Comparison of ENCODE assay signal across 13 mouse cellular contexts in the genomic region with DNA sequence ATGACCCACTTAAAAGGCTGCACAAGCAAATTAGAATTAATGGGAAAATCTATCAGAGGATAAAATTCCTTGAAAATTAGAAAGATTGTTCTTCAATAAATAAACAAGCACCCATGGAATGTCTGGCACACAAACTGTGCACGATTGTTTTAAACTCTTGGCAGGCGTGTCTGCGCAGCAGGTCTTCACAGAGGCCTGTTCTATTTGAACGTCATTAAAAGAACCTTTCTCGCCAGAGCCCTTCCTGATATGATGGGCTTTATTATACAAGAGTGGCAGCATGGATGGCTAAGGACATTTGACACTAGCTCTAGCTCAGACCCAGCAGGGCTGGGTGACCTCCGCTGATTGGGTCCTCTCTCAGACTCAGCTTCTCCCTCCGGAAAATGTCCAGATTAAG.
DNase-seq lines count a peak whose midpoint lies in the region; ATAC-seq and TF ChIP-seq lines count a peak whose summit lies in the region.
"Had no signal": no experiment of that assay in that cellular context is flagged by ENCODE, and none has a peak within 500 bp of the region (broad histone marks: within the 10 kb centered on the region; RNA-seq: fewer than 3 reads in every experiment).

No protein-coding gene starts in this region.

- no peak overlapping the region for H3K9ac ChIP-seq in heart, embryonic 11.5 days (ENCODE audit: low read depth, low read length)
- H3K9ac ChIP-seq in lung, embryonic 14.5 days: no peak overlapping the region
- H3K9ac ChIP-seq in lung, postnatal 0 days (replicated peaks; ENCODE audit: low read depth): no peak overlapping the region
- no peak overlapping the region for H3K9ac ChIP-seq in heart, postnatal 0 days (replicated peaks; ENCODE audit: low read depth, low read length)

- no peaks in the 10 kb centered on the region for H3K9me3 ChIP-seq in heart, embryonic 11.5 days (replicated peaks; ENCODE audit: control insufficient read depth, low read length)
- no peaks in the 10 kb centered on the region for H3K9me3 ChIP-seq in lung, embryonic 14.5 days (ENCODE audit: low read depth, low read length)
- H3K9me3 ChIP-seq in lung, postnatal 0 days (ENCODE audit: low read length): no peaks in the 10 kb centered on the region
- H3K9me3 ChIP-seq in heart, postnatal 0 days (replicated peaks; ENCODE audit: control insufficient read depth, low read length): no peaks in the 10 kb centered on the region

- H3K27me3 ChIP-seq in heart, embryonic 11.5 days (ENCODE audit: control insufficient read depth, insufficient read depth, low read length): no peaks in the 10 kb centered on the region
- no peaks in the 10 kb centered on the region for H3K27me3 ChIP-seq in lung, embryonic 14.5 days (ENCODE audit: insufficient read depth, low read length)
- H3K27me3 ChIP-seq in lung, postnatal 0 days (replicated peaks; ENCODE audit: insufficient read depth, low read length): no peaks in the 10 kb centered on the region
- no peaks in the 10 kb centered on the region for H3K27me3 ChIP-seq in heart, postnatal 0 days (ENCODE audit: control insufficient read depth, insufficient read depth, low read length)

- H3K36me3 ChIP-seq in heart, embryonic 11.5 days (ENCODE audit: control insufficient read depth, insufficient read depth, low read length): no peaks in the 10 kb centered on the region
- no peaks in the 10 kb centered on the region for H3K36me3 ChIP-seq in lung, embryonic 14.5 days (ENCODE audit: insufficient read depth)
- no peaks in the 10 kb centered on the region for H3K36me3 ChIP-seq in lung, postnatal 0 days (ENCODE audit: insufficient read depth, low read length)
- no peaks in the 10 kb centered on the region for H3K36me3 ChIP-seq in heart, postnatal 0 days (replicated peaks; ENCODE audit: control insufficient read depth, insufficient read depth, low read length)

- no peak for TF ChIP-seq CTCF in lung, embryonic 14.5 days (IDR thresholded peaks at IDR 0.05; ENCODE audit: low read depth)
- no peak for TF ChIP-seq CTCF in lung, postnatal 0 days (IDR thresholded peaks at IDR 0.05)
- no peak for TF ChIP-seq CTCF in heart, postnatal 0 days (IDR thresholded peaks at IDR 0.05; ENCODE audit: low read depth)
- TF ChIP-seq CTCF in left cerebral cortex, adult 2 months (IDR thresholded peaks at IDR 0.05): no peak

- peak; percentile 49 for DNase-seq in heart, adult 8-10 months (ENCODE audit: low spot score)
- DNase-seq in lung, embryonic 14.5 days: peak; percentile 32
- no peak for DNase-seq in lung, postnatal 0 days (ENCODE audit: low spot score)
- DNase-seq in heart, postnatal 0 days (ENCODE audit: low spot score): peak; percentile 30
- DNase-seq in layer of hippocampus, postnatal 10 days (ENCODE audit: low spot score in 2 of 2): peak; percentile 24 to 42
- no peak for DNase-seq in left cerebral cortex, adult 2 months (ENCODE audit: extremely low spot score in 1 of 2, low spot score in 2 of 2)
- DNase-seq in cerebellum, postnatal 36 days: no peak
- DNase-seq: embryo, embryonic 11 days; gastrocnemius, postnatal 14 days; liver had no signal

- intact Hi-C loops in left cerebral cortex, adult 2 months (cut with DNase I): no loop called here

- no peak for TF ChIP-seq EP300 in lung, postnatal 0 days (IDR thresholded peaks at IDR 0.05)
- no peak for TF ChIP-seq EP300 in heart, postnatal 0 days (IDR thresholded peaks at IDR 0.05; ENCODE audit: low read depth)

- no peak overlapping the region for H3K27ac ChIP-seq in heart, embryonic 11.5 days (ENCODE audit: low read depth, low read length)
- H3K27ac ChIP-seq in lung, embryonic 14.5 days (ENCODE audit: low read depth): no peak overlapping the region
- no peak overlapping the region for H3K27ac ChIP-seq in lung, postnatal 0 days (ENCODE audit: low read length)
- no peak overlapping the region for H3K27ac ChIP-seq in heart, postnatal 0 days (ENCODE audit: low read depth)
- no peak overlapping the region for H3K27ac ChIP-seq in left cerebral cortex, adult 2 months
- H3K27ac ChIP-seq: macrophage had no signal

- H3K4me1 ChIP-seq in heart, embryonic 11.5 days (ENCODE audit: control insufficient read depth, insufficient read depth, low read length): 0 out of 2 replicates have a peak, but pooled peaks cover 3% of the 10 kb centered on the region
- peaks cover 11% of the 10 kb centered on the region for H3K4me1 ChIP-seq in lung, embryonic 14.5 days (ENCODE audit: insufficient read depth)
- peaks cover 12% of the 10 kb centered on the region; the same call in 1 of the 2 replicates for H3K4me1 ChIP-seq in lung, postnatal 0 days (ENCODE audit: insufficient read depth, low read depth, low read length)
- peaks cover 12% of the 10 kb centered on the region; the same call in 1 of the 2 replicates for H3K4me1 ChIP-seq in heart, postnatal 0 days (ENCODE audit: control insufficient read depth, insufficient read depth)

- WGBS in heart, embryonic 11.5 days (ENCODE audit: insufficient replicate concordance): 82% methylated on average over 7 of the region's 7 CpGs
- 56% methylated on average over 7 of the region's 7 CpGs for WGBS in lung, embryonic 14.5 days
- WGBS in lung, postnatal 0 days: 62% methylated on average over 7 of the region's 7 CpGs
- WGBS in heart, postnatal 0 days: 64% methylated on average over 7 of the region's 7 CpGs

- no peak overlapping the region for H3K4me2 ChIP-seq in heart, embryonic 11.5 days
- H3K4me2 ChIP-seq in lung, embryonic 14.5 days: no peak overlapping the region
- no peak overlapping the region for H3K4me2 ChIP-seq in lung, postnatal 0 days (replicated peaks; ENCODE audit: low read depth, low read length)
- H3K4me2 ChIP-seq in heart, postnatal 0 days (ENCODE audit: low read depth, low read length): no peak overlapping the region

- ATAC-seq in heart, embryonic 11.5 days (replicated peaks; ENCODE audit: insufficient number of reproducible peaks, low FRiP score, low TSS enrichment): no peak
- ATAC-seq in lung, embryonic 14.5 days (ENCODE audit: insufficient read depth): no peak
- ATAC-seq in lung, postnatal 0 days: no peak
- ATAC-seq in heart, postnatal 0 days (ENCODE audit: insufficient read depth, low read depth): no peak; the same call in 1 of the 2 replicates
- ATAC-seq: CD4-positive, CD25-positive, alpha-beta regulatory T cell, adult 4 months had no signal

- no peak overlapping the region for H3K4me3 ChIP-seq in heart, embryonic 11.5 days (ENCODE audit: low read depth, low read length)
- no peak overlapping the region for H3K4me3 ChIP-seq in lung, embryonic 14.5 days (ENCODE audit: low read depth, low read length)
- H3K4me3 ChIP-seq in lung, postnatal 0 days (ENCODE audit: low read depth, low read length): no peak overlapping the region
- no peak overlapping the region for H3K4me3 ChIP-seq in heart, postnatal 0 days (ENCODE audit: low read depth, low read length)
- H3K4me3 ChIP-seq in left cerebral cortex, adult 2 months: no peak overlapping the region

Comparison
In these comparisons a context has a peak if more than half of its experiments do, and no peak if none do; other contexts are left out.
1. DNase-seq: peak in heart, adult 8-10 months (single experiment), lung, embryonic 14.5 days (single experiment), heart, postnatal 0 days (single experiment) and layer of hippocampus, postnatal 10 days (2 of 2); none in lung, postnatal 0 days (single experiment), left cerebral cortex, adult 2 months (0 of 2) and cerebellum, postnatal 36 days (0 of 2).